Mouse (Mus musculus): ENCODE data around the gene Srebf2. TPM values are rescaled to one million over a fixed set of nuclear protein-coding genes. Genes with fewer than 3 reads are reported as not detected.
"Not testable (repeated sequence)": the region's sequence is repeated elsewhere in the genome, so short reads cannot be mapped to it uniquely, and the experiment has no call there.

Srebf2 gene
- polyA plus RNA-seq, 1 experiment from 2014 or later = 92.0 TPM

- H3K4me2 ChIP-seq (ENCODE audit: low read depth, low read length) = no peak overlapping the region
- no peak for ATAC-seq (replicated peaks; ENCODE audit: extremely low read depth, insufficient read depth, low FRiP score)
- H3K4me1 ChIP-seq (ENCODE audit: control insufficient read depth, insufficient read depth, low read length) = no peaks in the 10 kb centered on the region; the same call in 1 of the 2 replicates
- H3K9ac ChIP-seq (ENCODE audit: low read length) = no peak overlapping the region
- H3K9me3 ChIP-seq (replicated peaks; ENCODE audit: control insufficient read depth, low read length) = no peaks in the 10 kb centered on the region
- H3K4me3 ChIP-seq (ENCODE audit: low read length) = no peak overlapping the region
- no peaks in the 10 kb centered on the region for H3K27me3 ChIP-seq (ENCODE audit: control insufficient read depth, insufficient read depth, low read length)
- no peak overlapping the region for H3K27ac ChIP-seq (ENCODE audit: low read length)
- WGBS = 62% methylated on average over 11 of the region's 11 CpGs
- H3K36me3 ChIP-seq (ENCODE audit: control insufficient read depth, insufficient read depth) = peaks cover 4% of the 10 kb centered on the region; the same call in 1 of the 2 replicates
Observed at GRCm38 (mm10) chr15:82231591-82232378, 84.8 kb downstream of the Srebf2 start.

GRCm38 (mm10) chr15:82232651-82233050 lies 85.7 kb downstream of the Srebf2 start:
- WGBS = 73% methylated on average over 4 of the region's 4 CpGs
- Histone ChIP-seq H3K4me1 (ENCODE audit: control insufficient read depth, insufficient read depth, low read length) (no peaks in the 10 kb centered on the region; the same call in 1 of the 2 replicates), H3K9ac (ENCODE audit: low read length) (no peak overlapping the region), H3K9me3 (replicated peaks; ENCODE audit: control insufficient read depth, low read length) (no peaks in the 10 kb centered on the region), H3K36me3 (ENCODE audit: control insufficient read depth, insufficient read depth) (peaks cover 4% of the 10 kb centered on the region; the same call in 1 of the 2 replicates), H3K27ac (ENCODE audit: low read length) (no peak overlapping the region), H3K27me3 (ENCODE audit: control insufficient read depth, insufficient read depth, low read length) (no peaks in the 10 kb centered on the region), H3K4me3 (ENCODE audit: low read length) (no peak overlapping the region), H3K4me2 (ENCODE audit: low read depth, low read length) (no peak overlapping the region)
- ATAC-seq (replicated peaks; ENCODE audit: extremely low read depth, insufficient read depth, low FRiP score) = no peak

GRCm38 (mm10) chr15:82235661-82236060 lies 88.7 kb downstream of the Srebf2 start:
- Histone ChIP-seq H3K27ac (ENCODE audit: low read length) (no peak overlapping the region), H3K27me3 (ENCODE audit: control insufficient read depth, insufficient read depth, low read length) (no peaks in the 10 kb centered on the region), H3K9me3 (replicated peaks; ENCODE audit: control insufficient read depth, low read length) (no peaks in the 10 kb centered on the region), H3K36me3 (ENCODE audit: control insufficient read depth, insufficient read depth) (peaks cover 10% of the 10 kb centered on the region), H3K9ac (ENCODE audit: low read length) (no peak overlapping the region), H3K4me2 (ENCODE audit: low read depth, low read length) (no peak overlapping the region), H3K4me1 (ENCODE audit: control insufficient read depth, insufficient read depth, low read length) (no peaks in the 10 kb centered on the region), H3K4me3 (ENCODE audit: low read length) (no peak overlapping the region)
- 58% methylated on average over 10 of the region's 10 CpGs for WGBS
- no peak for ATAC-seq (replicated peaks; ENCODE audit: extremely low read depth, insufficient read depth, low FRiP score)

GRCm38 (mm10) chr15:82236565-82236964 lies 89.6 kb downstream of the Srebf2 start:
- peaks cover 10% of the 10 kb centered on the region for H3K36me3 ChIP-seq (ENCODE audit: control insufficient read depth, insufficient read depth)
- ATAC-seq (replicated peaks; ENCODE audit: extremely low read depth, insufficient read depth, low FRiP score) = no peak
- no peaks in the 10 kb centered on the region for H3K9me3 ChIP-seq (replicated peaks; ENCODE audit: control insufficient read depth, low read length)
- WGBS = 18% methylated on average over 5 of the region's 5 CpGs
- no peak overlapping the region for H3K4me3 ChIP-seq (ENCODE audit: low read length)
- H3K27ac ChIP-seq (ENCODE audit: low read length) = no peak overlapping the region
- no peaks in the 10 kb centered on the region for H3K27me3 ChIP-seq (ENCODE audit: control insufficient read depth, insufficient read depth, low read length)
- H3K4me2 ChIP-seq (ENCODE audit: low read depth, low read length) = no peak overlapping the region
- no peak overlapping the region for H3K9ac ChIP-seq (ENCODE audit: low read length)
- H3K4me1 ChIP-seq (ENCODE audit: control insufficient read depth, insufficient read depth, low read length) = no peaks in the 10 kb centered on the region

DNA sequence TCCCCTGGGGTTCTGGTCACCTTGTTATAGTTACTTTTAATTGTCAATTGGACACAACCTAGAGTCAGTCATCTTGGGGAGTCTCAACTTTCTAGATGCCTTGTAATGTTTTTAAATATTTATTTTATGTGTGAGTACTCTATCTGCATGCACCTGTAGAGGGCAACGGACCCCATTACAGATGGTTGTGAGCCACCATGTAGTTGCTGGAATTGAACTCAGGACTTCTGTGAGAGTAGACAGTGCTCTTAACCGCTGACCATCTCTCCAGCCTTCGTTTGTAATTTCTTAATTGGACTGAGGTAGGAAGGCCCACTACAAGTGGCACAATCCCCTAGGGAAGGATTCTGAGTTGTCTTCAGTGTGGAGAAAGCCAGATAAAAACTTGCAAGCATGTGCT lies 96.3 kb downstream of the Srebf2 start:
- Histone ChIP-seq H3K9ac (ENCODE audit: low read length) (peak overlapping the region; percentile 82), H3K4me3 (ENCODE audit: low read length) (peak overlapping the region; percentile 94), H3K27me3 (ENCODE audit: control insufficient read depth, insufficient read depth, low read length) (no peaks in the 10 kb centered on the region), H3K4me1 (ENCODE audit: control insufficient read depth, insufficient read depth, low read length) (peaks cover 7% of the 10 kb centered on the region), H3K36me3 (ENCODE audit: control insufficient read depth, insufficient read depth) (peaks cover 2% of the 10 kb centered on the region; the same call in 1 of the 2 replicates), H3K4me2 (ENCODE audit: low read depth, low read length) (peak overlapping the region; percentile 97), H3K9me3 (replicated peaks; ENCODE audit: control insufficient read depth, low read length) (no peaks in the 10 kb centered on the region), H3K27ac (ENCODE audit: low read length) (no peak overlapping the region)
- 75% methylated on average over 3 of the region's 3 CpGs for WGBS
- no peak for ATAC-seq (replicated peaks; ENCODE audit: extremely low read depth, insufficient read depth, low FRiP score)

DNA sequence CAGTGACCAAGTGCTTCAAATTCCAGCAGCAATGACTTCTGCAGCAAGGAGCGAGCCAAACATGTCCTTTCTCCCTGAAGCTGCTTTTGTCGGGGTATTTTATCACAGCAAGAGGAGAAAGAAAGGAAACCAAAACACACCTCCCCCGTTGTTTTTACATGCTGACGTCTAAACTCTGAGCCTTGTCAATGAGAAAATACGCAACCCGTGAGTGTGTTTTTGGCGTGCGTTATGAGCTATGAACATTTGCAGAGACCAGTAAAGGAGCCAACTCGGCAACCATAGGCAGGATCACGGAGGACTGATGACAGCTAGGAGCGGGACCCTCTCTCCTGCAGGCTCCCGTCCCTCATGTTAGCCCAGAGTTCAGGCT lies 96.7 kb downstream of the Srebf2 start:
- peak overlapping the region; percentile 56 for H3K27ac ChIP-seq (ENCODE audit: low read length)
- peak overlapping the region; percentile 82 for H3K9ac ChIP-seq (ENCODE audit: low read length)
- H3K4me1 ChIP-seq (ENCODE audit: control insufficient read depth, insufficient read depth, low read length) = peaks cover 7% of the 10 kb centered on the region
- no peak for ATAC-seq (replicated peaks; ENCODE audit: extremely low read depth, insufficient read depth, low FRiP score)
- H3K27me3 ChIP-seq (ENCODE audit: control insufficient read depth, insufficient read depth, low read length) = no peaks in the 10 kb centered on the region
- H3K9me3 ChIP-seq (replicated peaks; ENCODE audit: control insufficient read depth, low read length) = no peaks in the 10 kb centered on the region
- 3% methylated on average over 12 of the region's 12 CpGs for WGBS
- peak overlapping the region; percentile 94 for H3K4me3 ChIP-seq (ENCODE audit: low read length)
- H3K36me3 ChIP-seq (ENCODE audit: control insufficient read depth, insufficient read depth) = no peaks in the 10 kb centered on the region
- peak overlapping the region; percentile 97 for H3K4me2 ChIP-seq (ENCODE audit: low read depth, low read length)

DNA sequence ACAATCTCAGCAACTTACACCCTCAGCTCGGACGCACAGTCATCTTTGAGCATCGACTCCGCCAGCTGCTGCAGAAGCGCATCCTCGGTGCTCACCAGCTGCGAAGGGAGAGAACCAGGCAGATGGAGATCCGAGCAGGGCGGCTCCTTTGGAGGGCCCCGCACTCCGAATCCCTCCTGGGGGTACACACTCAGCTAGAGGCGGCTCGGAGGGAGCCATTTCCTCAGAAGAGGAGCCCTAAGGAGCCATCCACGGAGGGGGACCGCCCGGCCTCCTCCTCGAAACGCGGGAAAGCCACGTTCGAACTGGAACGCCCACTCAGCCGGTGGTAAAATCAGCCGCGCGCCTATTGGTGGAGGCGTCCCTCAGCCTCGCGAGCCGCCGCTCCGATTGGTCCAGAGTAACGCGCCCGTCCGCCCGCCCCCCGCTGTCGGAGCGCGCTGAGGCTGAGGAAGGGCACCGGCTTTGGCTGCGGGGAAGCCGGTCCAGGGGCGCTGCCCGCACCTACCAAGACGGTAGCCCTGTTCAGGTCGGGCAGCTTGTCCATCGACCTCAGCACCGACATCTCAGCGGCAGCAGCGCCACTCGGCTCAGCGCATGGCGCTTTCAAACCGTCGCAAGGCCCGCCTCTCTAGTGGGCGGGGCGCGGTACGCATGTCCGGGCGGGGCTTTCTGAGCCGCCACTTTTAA lies 97.3 kb downstream of the Srebf2 start, which contains the start of gene Cenpm:
TSS of gene Cenpm (minus strand) at position 634 of the 690 bp plus-strand sequence.
- Histone ChIP-seq H3K4me2 (ENCODE audit: low read depth, low read length) (peak within 1 kb of the TSS; percentile 97), H3K4me1 (ENCODE audit: control insufficient read depth, insufficient read depth, low read length) (peaks cover 7% of the 10 kb centered on the region), H3K4me3 (ENCODE audit: low read length) (peak within 1 kb of the TSS; percentile 94), H3K9me3 (replicated peaks; ENCODE audit: control insufficient read depth, low read length) (no peaks in the 10 kb centered on the region), H3K27me3 (ENCODE audit: control insufficient read depth, insufficient read depth, low read length) (no peaks in the 10 kb centered on the region), H3K9ac (ENCODE audit: low read length) (peak within 1 kb of the TSS; percentile 82), H3K27ac (ENCODE audit: low read length) (peak within 1 kb of the TSS; percentile 82), H3K36me3 (ENCODE audit: control insufficient read depth, insufficient read depth) (no peaks in the 10 kb centered on the region)
- ATAC-seq (replicated peaks; ENCODE audit: extremely low read depth, insufficient read depth, low FRiP score) = peak; percentile 96
- WGBS = under 1% methylated on average over 65 of the region's 65 CpGs

DNA sequence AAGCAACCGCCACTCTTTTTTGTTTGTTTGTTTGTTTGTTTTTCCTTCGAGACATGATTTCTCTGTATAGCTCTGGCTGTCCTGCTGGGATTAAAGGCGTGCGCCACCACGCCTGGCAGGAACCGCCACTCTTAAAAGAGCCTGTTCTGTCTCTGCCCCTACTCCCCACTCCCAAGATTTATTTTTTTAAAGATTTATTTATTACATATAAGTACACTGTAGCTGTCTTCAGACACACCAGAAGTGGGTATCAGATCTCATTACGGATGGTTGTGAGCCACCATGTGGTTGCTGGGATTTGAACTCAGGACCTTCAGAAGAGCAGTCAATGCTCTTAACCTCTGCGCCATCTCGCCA lies 97.8 kb downstream of the Srebf2 start:
- Histone ChIP-seq H3K27ac (ENCODE audit: low read length) (peak overlapping the region; percentile 82; the same call in 1 of the 2 replicates), H3K4me2 (ENCODE audit: low read depth, low read length) (peak overlapping the region; percentile 97), H3K9ac (ENCODE audit: low read length) (peak overlapping the region; percentile 82), H3K4me3 (ENCODE audit: low read length) (peak overlapping the region; percentile 94)
- not testable (repeated sequence) for ATAC-seq (replicated peaks; ENCODE audit: extremely low read depth, insufficient read depth, low FRiP score); H3K9me3 ChIP-seq (replicated peaks; ENCODE audit: control insufficient read depth, low read length); H3K27me3 ChIP-seq (ENCODE audit: control insufficient read depth, insufficient read depth, low read length); H3K4me1 ChIP-seq (ENCODE audit: control insufficient read depth, insufficient read depth, low read length); H3K36me3 ChIP-seq (ENCODE audit: control insufficient read depth, insufficient read depth)
- WGBS = 22% methylated on average over 9 of the region's 9 CpGs

- H3K4me2 ChIP-seq (ENCODE audit: low read depth, low read length) = no peak overlapping the region
- WGBS = 67% methylated on average over 3 of the region's 3 CpGs
- H3K9ac ChIP-seq (ENCODE audit: low read length) = no peak overlapping the region
- no peaks in the 10 kb centered on the region for H3K27me3 ChIP-seq (ENCODE audit: control insufficient read depth, insufficient read depth, low read length)
- H3K36me3 ChIP-seq (ENCODE audit: control insufficient read depth, insufficient read depth) = no peaks in the 10 kb centered on the region
- ATAC-seq (replicated peaks; ENCODE audit: extremely low read depth, insufficient read depth, low FRiP score) = no peak
- peaks cover 4% of the 10 kb centered on the region for H3K9me3 ChIP-seq (replicated peaks; ENCODE audit: control insufficient read depth, low read length)
- H3K27ac ChIP-seq (ENCODE audit: low read length) = no peak overlapping the region
- H3K4me1 ChIP-seq (ENCODE audit: control insufficient read depth, insufficient read depth, low read length) = peaks cover 7% of the 10 kb centered on the region
- H3K4me3 ChIP-seq (ENCODE audit: low read length) = no peak overlapping the region
Observed at GRCm38 (mm10) chr15:82247131-82247776, 100.3 kb downstream of the Srebf2 start.
